Mouse (Mus musculus): ENCODE results near the gene Adrm1. TPM values are rescaled to one million over a fixed set of nuclear protein-coding genes. Genes with fewer than 3 reads are reported as not detected.

Adrm1 gene
- polyA plus RNA-seq, 1 experiment from 2014 or later, result 202 TPM

DNA sequence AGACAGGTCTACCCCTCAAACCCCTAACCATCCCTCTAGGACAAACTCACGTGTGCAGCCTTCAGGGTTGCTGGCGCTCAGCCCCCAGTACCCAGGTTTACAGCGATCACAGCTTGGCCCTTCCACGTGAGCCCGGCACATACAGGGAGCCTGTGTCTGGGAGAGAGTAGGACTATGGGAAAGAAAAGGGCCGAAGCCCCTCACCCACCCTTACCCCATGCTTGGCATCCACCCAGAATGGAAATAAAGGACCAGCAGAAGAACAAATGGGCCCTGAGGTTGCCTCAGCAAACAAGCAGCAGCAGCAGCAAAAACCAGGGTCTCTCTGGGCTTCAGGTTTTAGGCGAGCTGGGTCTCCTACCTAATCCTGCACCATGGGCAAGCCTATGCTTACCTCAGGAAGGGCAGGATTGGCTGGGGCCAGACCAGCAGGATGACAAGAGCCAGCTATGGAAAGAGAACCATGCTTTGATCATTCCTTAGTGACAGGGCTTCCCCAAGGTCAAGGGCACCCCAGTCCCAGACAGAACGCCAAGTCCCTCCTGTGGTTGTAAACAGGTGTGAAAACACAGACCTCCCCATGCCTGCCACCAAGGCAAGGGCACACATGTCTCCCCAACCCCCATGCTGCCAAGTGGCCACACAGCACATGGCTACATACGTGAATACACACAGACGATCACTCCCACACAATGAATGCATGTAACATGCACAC is 26.2 kb downstream of the Adrm1 start:
- WGBS, result 60% methylated on average over 10 of the region's 10 CpGs
- H3K27me3 ChIP-seq (replicated peaks; ENCODE audit: control insufficient read depth, insufficient read depth, low read length), result no peaks in the 10 kb centered on the region
- no peaks in the 10 kb centered on the region for H3K36me3 ChIP-seq (ENCODE audit: control insufficient read depth, insufficient read depth)
- ATAC-seq, result peak; percentile 61; the same call in 1 of the 2 replicates
- H3K4me1 ChIP-seq (replicated peaks; ENCODE audit: control insufficient read depth, insufficient read depth, low read length), result peaks cover 6% of the 10 kb centered on the region
- H3K9ac ChIP-seq (replicated peaks; ENCODE audit: low read depth, low read length), result no peak overlapping the region
- H3K4me3 ChIP-seq (replicated peaks; ENCODE audit: low read length), result no peak overlapping the region
- no peak overlapping the region for H3K4me2 ChIP-seq (ENCODE audit: low read length)
- H3K9me3 ChIP-seq (ENCODE audit: control insufficient read depth, low read length), result no peaks in the 10 kb centered on the region
- H3K27ac ChIP-seq (ENCODE audit: low read length), result no peak overlapping the region

DNA sequence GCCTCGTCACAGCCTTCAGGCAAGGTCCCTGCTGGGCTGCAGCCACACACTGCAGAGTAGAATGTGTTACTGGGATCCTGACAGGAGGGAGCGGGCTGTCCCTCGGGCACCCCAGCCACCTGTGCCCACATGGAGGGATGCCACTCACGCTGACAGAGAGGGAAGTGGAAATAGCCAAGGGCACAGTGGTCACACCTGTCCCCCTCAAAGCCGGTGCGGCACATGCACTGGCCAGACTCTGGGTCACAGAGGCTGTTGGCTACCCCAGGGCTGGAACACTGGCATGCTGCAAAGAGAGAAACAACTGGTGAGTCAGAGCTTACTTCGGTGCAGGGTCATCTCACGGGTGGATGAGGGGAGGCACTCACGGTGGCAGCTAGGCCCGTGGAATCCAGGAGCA is 27.5 kb downstream of the Adrm1 start:
- H3K9me3 ChIP-seq (ENCODE audit: control insufficient read depth, low read length), result no peaks in the 10 kb centered on the region
- no peak overlapping the region for H3K4me3 ChIP-seq (replicated peaks; ENCODE audit: low read length)
- no peaks in the 10 kb centered on the region for H3K36me3 ChIP-seq (ENCODE audit: control insufficient read depth, insufficient read depth)
- H3K9ac ChIP-seq (replicated peaks; ENCODE audit: low read depth, low read length), result no peak overlapping the region
- no peak for ATAC-seq
- H3K4me2 ChIP-seq (ENCODE audit: low read length), result no peak overlapping the region
- no peaks in the 10 kb centered on the region for H3K27me3 ChIP-seq (replicated peaks; ENCODE audit: control insufficient read depth, insufficient read depth, low read length)
- H3K27ac ChIP-seq (ENCODE audit: low read length), result no peak overlapping the region
- H3K4me1 ChIP-seq (replicated peaks; ENCODE audit: control insufficient read depth, insufficient read depth, low read length), result peaks cover 6% of the 10 kb centered on the region
- 90% methylated on average over 10 of the region's 10 CpGs for WGBS

DNA sequence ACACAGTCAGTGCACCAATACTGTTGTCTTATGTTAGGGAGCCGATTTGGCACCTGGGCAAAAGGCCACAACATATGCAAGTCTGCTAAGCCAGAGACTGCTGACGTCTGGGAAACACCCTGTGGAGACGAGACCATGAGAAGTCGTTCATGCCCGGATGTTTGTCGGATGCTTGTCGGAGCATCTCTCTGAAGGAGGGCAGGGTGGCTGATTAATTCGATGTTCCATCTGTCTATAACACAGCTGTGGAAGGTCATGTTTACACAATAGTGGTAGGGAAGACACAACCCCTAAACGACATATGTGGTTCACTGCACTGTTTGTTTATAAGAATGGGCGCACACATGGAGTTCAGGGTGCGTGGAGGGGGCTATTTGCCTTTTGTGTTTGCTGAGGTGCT is 29.4 kb downstream of the Adrm1 start:
- no peak overlapping the region for H3K9ac ChIP-seq (replicated peaks; ENCODE audit: low read depth, low read length)
- no peak overlapping the region for H3K27ac ChIP-seq (ENCODE audit: low read length)
- H3K9me3 ChIP-seq (ENCODE audit: control insufficient read depth, low read length), result no peaks in the 10 kb centered on the region
- H3K27me3 ChIP-seq (replicated peaks; ENCODE audit: control insufficient read depth, insufficient read depth, low read length), result no peaks in the 10 kb centered on the region
- no peak overlapping the region for H3K4me3 ChIP-seq (replicated peaks; ENCODE audit: low read length)
- H3K4me2 ChIP-seq (ENCODE audit: low read length), result no peak overlapping the region
- peaks cover 11% of the 10 kb centered on the region for H3K4me1 ChIP-seq (replicated peaks; ENCODE audit: control insufficient read depth, insufficient read depth, low read length)
- no peak for ATAC-seq
- no peaks in the 10 kb centered on the region for H3K36me3 ChIP-seq (ENCODE audit: control insufficient read depth, insufficient read depth)
- WGBS, result 59% methylated on average over 11 of the region's 11 CpGs

DNA sequence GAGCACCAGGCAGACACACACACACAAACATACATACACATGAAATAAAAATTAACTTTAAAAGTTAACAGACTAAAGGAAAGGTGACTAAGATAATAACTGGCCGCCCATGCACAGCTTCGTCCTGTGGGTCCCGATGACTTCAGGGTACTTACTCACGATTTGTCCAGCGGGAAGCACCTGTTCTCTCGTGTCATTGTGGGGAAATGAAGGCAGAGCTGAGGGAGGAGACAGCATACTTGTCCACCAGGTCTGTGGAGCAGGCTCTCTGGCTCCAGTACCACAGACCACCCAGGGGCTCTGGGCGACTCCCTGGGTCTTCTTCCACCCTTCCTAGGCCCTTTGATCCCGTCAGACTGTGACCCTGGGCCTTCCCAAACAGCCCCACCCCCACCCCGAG is 30.0 kb downstream of the Adrm1 start:
- ATAC-seq, result no peak
- Histone ChIP-seq H3K9me3 (ENCODE audit: control insufficient read depth, low read length) (no peaks in the 10 kb centered on the region), H3K27ac (ENCODE audit: low read length) (no peak overlapping the region), H3K36me3 (ENCODE audit: control insufficient read depth, insufficient read depth) (no peaks in the 10 kb centered on the region), H3K4me3 (replicated peaks; ENCODE audit: low read length) (no peak overlapping the region), H3K4me1 (replicated peaks; ENCODE audit: control insufficient read depth, insufficient read depth, low read length) (peaks cover 11% of the 10 kb centered on the region), H3K9ac (replicated peaks; ENCODE audit: low read depth, low read length) (no peak overlapping the region), H3K4me2 (ENCODE audit: low read length) (no peak overlapping the region), H3K27me3 (replicated peaks; ENCODE audit: control insufficient read depth, insufficient read depth, low read length) (no peaks in the 10 kb centered on the region)
- WGBS, result 80% methylated on average over 9 of the region's 9 CpGs

DNA sequence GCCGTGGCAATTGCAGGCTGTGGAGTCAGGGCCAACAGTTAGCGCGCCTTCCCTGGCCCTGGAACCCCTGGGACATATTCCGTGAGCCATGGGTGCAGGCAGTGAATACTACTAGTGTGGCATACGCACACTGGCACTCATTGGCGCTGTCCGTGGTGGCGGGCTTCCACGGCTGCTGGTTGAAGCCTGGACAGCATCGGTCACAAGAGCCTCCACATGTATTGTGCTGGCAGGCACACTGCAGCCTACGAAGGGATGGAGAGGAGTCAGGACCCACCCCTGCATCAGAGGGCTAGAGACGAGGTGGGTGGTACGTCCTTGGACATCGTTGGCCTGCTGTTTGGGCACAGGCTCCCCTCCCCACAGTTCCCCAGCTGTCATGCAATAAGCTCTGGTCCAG is 31.0 kb downstream of the Adrm1 start:
- no peaks in the 10 kb centered on the region for H3K36me3 ChIP-seq (ENCODE audit: control insufficient read depth, insufficient read depth)

DNA sequence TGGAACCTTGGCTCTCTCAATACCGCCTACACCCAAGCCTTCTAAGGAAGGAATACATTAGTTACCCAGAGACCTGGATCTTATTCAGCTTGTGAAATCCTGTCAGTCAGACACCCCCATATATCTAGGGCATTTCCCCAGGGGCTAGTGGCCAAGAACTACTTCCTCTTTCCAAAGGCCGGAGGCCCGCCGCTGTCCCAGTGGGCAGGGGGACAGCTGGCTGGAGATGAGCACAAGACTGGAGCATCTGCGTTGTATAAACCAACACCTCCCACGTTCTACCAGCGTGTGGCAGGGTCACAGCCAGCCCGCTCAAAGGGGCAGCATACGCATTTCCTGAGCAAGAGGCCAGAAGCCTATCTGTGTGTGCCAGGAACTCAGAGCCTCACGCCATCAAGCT is 31.5 kb downstream of the Adrm1 start:
- Histone ChIP-seq H3K4me2 (ENCODE audit: low read length) (no peak overlapping the region), H3K27me3 (replicated peaks; ENCODE audit: control insufficient read depth, insufficient read depth, low read length) (no peaks in the 10 kb centered on the region), H3K4me3 (replicated peaks; ENCODE audit: low read length) (no peak overlapping the region), H3K4me1 (replicated peaks; ENCODE audit: control insufficient read depth, insufficient read depth, low read length) (peaks cover 5% of the 10 kb centered on the region; the same call in 1 of the 2 replicates), H3K36me3 (ENCODE audit: control insufficient read depth, insufficient read depth) (no peaks in the 10 kb centered on the region), H3K27ac (ENCODE audit: low read length) (no peak overlapping the region), H3K9ac (replicated peaks; ENCODE audit: low read depth, low read length) (no peak overlapping the region), H3K9me3 (ENCODE audit: control insufficient read depth, low read length) (no peaks in the 10 kb centered on the region)
- WGBS, result 86% methylated on average over 10 of the region's 10 CpGs
- ATAC-seq, result no peak

More for the DNA sequence above, 31.0 kb downstream of the Adrm1 start:
- 92% methylated on average over 14 of the region's 14 CpGs for WGBS
- Histone ChIP-seq H3K27me3 (replicated peaks; ENCODE audit: control insufficient read depth, insufficient read depth, low read length) (no peaks in the 10 kb centered on the region), H3K4me2 (ENCODE audit: low read length) (no peak overlapping the region), H3K4me1 (replicated peaks; ENCODE audit: control insufficient read depth, insufficient read depth, low read length) (peaks cover 9% of the 10 kb centered on the region), H3K4me3 (replicated peaks; ENCODE audit: low read length) (no peak overlapping the region), H3K9ac (replicated peaks; ENCODE audit: low read depth, low read length) (no peak overlapping the region), H3K9me3 (ENCODE audit: control insufficient read depth, low read length) (no peaks in the 10 kb centered on the region), H3K27ac (ENCODE audit: low read length) (no peak overlapping the region)
- no peak for ATAC-seq

DNA sequence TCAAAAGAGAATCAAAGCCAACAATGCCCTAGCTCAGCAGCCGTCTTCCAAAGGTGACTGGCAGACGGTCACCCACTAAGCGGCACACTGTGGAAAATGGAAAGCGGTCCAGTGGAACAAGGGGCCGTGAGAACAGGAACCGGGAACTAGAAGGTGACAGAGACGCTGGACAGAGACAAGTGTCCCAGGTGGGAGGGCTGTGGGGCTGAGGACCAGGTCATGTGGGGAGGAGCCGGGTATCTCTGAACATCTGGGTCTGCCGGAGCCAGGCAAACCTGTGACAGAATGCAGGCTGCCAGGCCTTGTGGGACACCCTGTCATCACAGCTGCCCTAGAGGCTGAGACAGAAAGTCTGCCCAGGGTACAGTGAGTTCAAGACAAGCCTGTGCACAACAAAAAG is 33.2 kb downstream of the Adrm1 start:
- Histone ChIP-seq H3K4me3 (replicated peaks; ENCODE audit: low read length) (no peak overlapping the region), H3K27ac (ENCODE audit: low read length) (no peak overlapping the region)
- 90% methylated on average over 9 of the region's 9 CpGs for WGBS

DNA sequence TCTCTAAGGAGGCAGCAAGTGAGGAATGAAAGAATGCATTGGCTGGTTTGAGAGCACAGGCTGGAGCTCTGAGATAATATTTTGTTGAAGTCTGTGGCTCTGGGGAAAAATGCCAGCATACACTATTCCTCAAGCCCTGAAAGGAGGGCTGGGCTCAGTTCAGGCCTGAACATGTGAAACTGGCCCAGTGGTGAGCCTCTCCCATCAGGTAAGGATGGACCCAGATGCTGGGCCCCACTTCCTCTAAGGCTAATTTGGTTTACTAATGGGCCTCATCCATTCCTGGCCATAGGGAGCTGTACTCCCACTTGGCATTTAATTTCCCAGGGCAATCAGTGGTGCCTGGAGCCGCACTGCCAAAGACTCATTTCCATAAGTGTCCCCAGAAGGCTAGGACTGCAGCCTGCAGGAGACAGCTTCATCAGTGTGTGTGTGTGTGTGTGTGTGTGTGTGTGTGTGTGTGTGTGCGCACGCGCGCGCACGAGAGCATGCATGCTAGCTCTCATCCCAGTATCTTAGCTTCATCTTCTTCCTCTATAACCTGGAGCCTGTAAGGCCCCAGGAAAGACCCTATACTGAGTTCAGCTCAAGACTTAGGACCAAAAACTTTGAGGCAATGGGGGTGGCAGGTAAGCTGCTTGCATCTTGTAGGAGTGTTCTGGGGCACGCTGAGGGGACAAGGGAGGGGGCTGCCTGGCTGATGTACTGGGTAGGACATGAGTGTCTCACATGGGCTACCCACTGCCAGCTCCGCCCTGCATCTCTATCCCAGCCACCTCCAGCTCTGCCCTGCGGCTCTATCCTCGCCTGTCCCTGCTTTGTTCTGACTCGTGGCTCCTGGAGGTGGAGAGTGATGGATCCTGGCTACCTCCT is 34.0 kb downstream of the Adrm1 start:
- Histone ChIP-seq H3K27ac (ENCODE audit: low read length) (no peak overlapping the region; the same call in 1 of the 2 replicates), H3K36me3 (ENCODE audit: control insufficient read depth, insufficient read depth) (no peaks in the 10 kb centered on the region), H3K9ac (replicated peaks; ENCODE audit: low read depth, low read length) (no peak overlapping the region), H3K27me3 (replicated peaks; ENCODE audit: control insufficient read depth, insufficient read depth, low read length) (no peaks in the 10 kb centered on the region), H3K4me3 (replicated peaks; ENCODE audit: low read length) (no peak overlapping the region), H3K4me2 (ENCODE audit: low read length) (no peak overlapping the region), H3K9me3 (ENCODE audit: control insufficient read depth, low read length) (no peaks in the 10 kb centered on the region), H3K4me1 (replicated peaks; ENCODE audit: control insufficient read depth, insufficient read depth, low read length) (peaks cover 5% of the 10 kb centered on the region; the same call in 1 of the 2 replicates)
- WGBS, result 74% methylated on average over 12 of the region's 12 CpGs
- ATAC-seq, result 0 out of 2 replicates have a peak, but pooled peaks have one; percentile 34

More for the DNA sequence above, 33.2 kb downstream of the Adrm1 start:
- no peak overlapping the region for H3K9ac ChIP-seq (replicated peaks; ENCODE audit: low read depth, low read length)
- no peaks in the 10 kb centered on the region for H3K36me3 ChIP-seq (ENCODE audit: control insufficient read depth, insufficient read depth)
- H3K4me1 ChIP-seq (replicated peaks; ENCODE audit: control insufficient read depth, insufficient read depth, low read length), result peaks cover 5% of the 10 kb centered on the region; the same call in 1 of the 2 replicates
- H3K9me3 ChIP-seq (ENCODE audit: control insufficient read depth, low read length), result no peaks in the 10 kb centered on the region
- H3K4me2 ChIP-seq (ENCODE audit: low read length), result no peak overlapping the region
- ATAC-seq, result no peak
- H3K27me3 ChIP-seq (replicated peaks; ENCODE audit: control insufficient read depth, insufficient read depth, low read length), result no peaks in the 10 kb centered on the region

DNA sequence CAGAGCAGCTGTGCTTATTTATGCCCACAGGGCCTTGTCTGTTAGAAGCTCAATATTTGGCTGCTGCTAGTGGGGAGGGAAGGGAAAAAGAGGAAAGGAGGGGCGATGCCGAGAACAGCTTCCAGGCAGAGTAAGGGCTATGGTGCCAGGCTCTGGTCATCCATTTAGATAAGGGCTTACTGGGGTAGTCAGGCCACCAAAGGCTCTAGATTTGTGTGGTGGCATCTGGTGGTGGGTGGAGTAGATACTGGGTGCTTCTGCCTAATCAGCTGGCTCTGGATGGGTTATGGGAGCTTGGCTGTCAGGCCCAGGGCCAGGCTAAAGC is 34.6 kb downstream of the Adrm1 start:
- no peak overlapping the region for H3K4me3 ChIP-seq (replicated peaks; ENCODE audit: low read length)
- H3K36me3 ChIP-seq (ENCODE audit: control insufficient read depth, insufficient read depth), result no peaks in the 10 kb centered on the region
- H3K27ac ChIP-seq (ENCODE audit: low read length), result no peak overlapping the region; the same call in 1 of the 2 replicates
- H3K4me2 ChIP-seq (ENCODE audit: low read length), result no peak overlapping the region
- WGBS, result 75% methylated on average over 2 of the region's 2 CpGs
- H3K9ac ChIP-seq (replicated peaks; ENCODE audit: low read depth, low read length), result no peak overlapping the region
- peaks cover 5% of the 10 kb centered on the region; the same call in 1 of the 2 replicates for H3K4me1 ChIP-seq (replicated peaks; ENCODE audit: control insufficient read depth, insufficient read depth, low read length)
- ATAC-seq, result no peak
- H3K9me3 ChIP-seq (ENCODE audit: control insufficient read depth, low read length), result no peaks in the 10 kb centered on the region
- H3K27me3 ChIP-seq (replicated peaks; ENCODE audit: control insufficient read depth, insufficient read depth, low read length), result no peaks in the 10 kb centered on the region
